Mouse (Mus musculus) forebrain, postnatal 0 days (tissue): ENCODE measurements around the gene Arntl2. TPM values are rescaled to one million over a fixed set of nuclear protein-coding genes. Genes with fewer than 3 reads are reported as not detected.
A peak's percentile ranks its signal among the peaks of the same experiment; 100 is the strongest.

Source experiments
- ATAC-seq: fragments of 200-750 bp; cut with Nextera tagmentation; 2 replicates; pipeline ENCODE4 v1.8.0; 2017; ENCODE audit warnings: mild to moderate bottlenecking, moderate library complexity
- DNase-seq: peaks from one replicate; pipeline ENCODE4 v3.0.0-alpha.2; 2015
- H3K27ac ChIP-seq: fragments of 300-500 bp; sonication (generic); 2 replicates; pipeline ENCODE4 v1.5.1; 2014; ENCODE audit warnings: low read depth, mild to moderate bottlenecking, antibody characterized with exemption, low read length, moderate library complexity, mixed read lengths
- H3K27me3 ChIP-seq: fragments of 300-500 bp; sonication (generic); 2 replicates; pipeline ENCODE4 v1.6.1; 2014; ENCODE audit warnings: mild to moderate bottlenecking, low read length, mixed read lengths; ENCODE audit not compliant: insufficient read depth
- H3K36me3 ChIP-seq: fragments of 300-500 bp; sonication (generic); 2 replicates; pipeline ENCODE4 v1.6.1; 2014; ENCODE audit warnings: mild to moderate bottlenecking, moderate library complexity; ENCODE audit not compliant: insufficient read depth
- H3K4me1 ChIP-seq: fragments of 300-500 bp; sonication (generic); 2 replicates; pipeline ENCODE4 v1.6.1; 2014; ENCODE audit warnings: antibody characterized with exemption; ENCODE audit not compliant: insufficient read depth
- H3K4me2 ChIP-seq: fragments of 300-500 bp; sonication (generic); 2 replicates; pipeline ENCODE4 v1.6.1; 2014; ENCODE audit warnings: low read depth, mild to moderate bottlenecking, moderate library complexity
- H3K4me3 ChIP-seq: fragments of 300-500 bp; sonication (generic); 2 replicates; pipeline ENCODE4 v1.5.1; 2014; ENCODE audit warnings: low read depth, low read length, mixed read lengths
- H3K9ac ChIP-seq: fragments of 300-500 bp; sonication (generic); 2 replicates; pipeline ENCODE4 v1.6.1; 2014; ENCODE audit warnings: mild to moderate bottlenecking
- H3K9me3 ChIP-seq: fragments of 300-500 bp; sonication (generic); 2 replicates; pipeline ENCODE4 v1.6.1; 2016; ENCODE audit warnings: low read length
- CTCF ChIP-seq: sonication (generic); IDR thresholded peaks from 2 replicates; pipeline ENCODE4 v1.5.1; 2016; ENCODE audit warnings: antibody characterized with exemption, control low read depth, low read depth
- WGBS: fragments of 180-500 bp; shearing (Covaris S2); extraction: QIAGEN DNeasy Blood & Tissue Kit; methylation state at CpG from one replicate; pipeline ENCODE4 v1.1.7; 2014; 5-methylcytosine and 5-hydroxymethylcytosine counted together
- polyA plus RNA-seq: library from polyadenylated mRNA; unstranded; fragments of >200 nt; fragmentation: Nextera tagmentation; extraction: Ambion mirVana; gene quantifications from 2 replicates; pipeline ENCODE4 v1.2.1, GENCODE M21; 2015
- total RNA-seq: library from RNA; depleted of rRNA; stranded (reverse); fragments of >200 nt; gene quantifications from 2 replicates; pipeline ENCODE4 v1.2.3, GENCODE M21; 2014

Gene Arntl2
- total and polyA plus RNA-seq, 2 experiments from 2014 or later, result 2.7 to 4.5 TPM

DNA sequence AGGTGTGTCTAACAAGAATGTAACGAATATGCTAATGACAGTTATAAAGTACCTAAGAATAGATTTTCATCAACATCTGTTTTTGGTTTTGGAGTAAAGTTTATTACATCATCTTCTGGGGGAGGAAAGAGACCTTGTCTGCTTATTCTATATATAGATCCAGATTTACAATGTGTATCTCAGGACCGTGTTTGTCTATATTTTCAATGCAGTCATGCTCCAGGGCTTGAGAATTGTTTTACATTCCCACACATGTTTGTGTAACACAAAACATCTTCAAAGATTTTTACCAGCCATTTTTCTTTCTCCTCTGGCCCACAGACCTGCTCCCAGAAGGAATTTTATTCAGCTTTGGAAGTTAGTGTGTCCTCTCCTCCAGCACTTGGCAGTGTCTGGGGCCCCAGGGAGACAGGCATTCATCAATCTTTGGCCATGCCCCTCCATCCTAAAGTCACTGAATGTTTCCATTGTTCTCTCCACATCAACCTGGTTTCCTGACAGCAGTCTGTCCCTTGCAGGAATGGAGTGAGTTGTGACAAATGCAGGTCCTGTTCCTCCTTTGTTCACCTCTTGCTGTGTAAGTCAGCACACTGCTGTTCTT lies 42.2 kb upstream of the Arntl2 start:
- Histone ChIP-seq H3K9ac (no peak overlapping the region), H3K27ac (no peak overlapping the region), H3K4me3 (no peak overlapping the region), H3K9me3 (no peaks in the 10 kb centered on the region), H3K4me2 (no peak overlapping the region), H3K27me3 (no peaks in the 10 kb centered on the region), H3K36me3 (no peaks in the 10 kb centered on the region), H3K4me1 (0 out of 2 replicates have a peak, but pooled peaks cover 3% of the 10 kb centered on the region)
- no peak for TF ChIP-seq CTCF
- ATAC-seq (no peak), DNase-seq (no peak)
- WGBS, result 82% methylated on average over 2 of the region's 2 CpGs

GRCm38 (mm10) chr6:146755136-146755535 lies 40.7 kb upstream of the Arntl2 start:
- no peak for DNase-seq
- ATAC-seq, result no peak
- no peak overlapping the region for H3K4me3 ChIP-seq
- no peaks in the 10 kb centered on the region for H3K9me3 ChIP-seq
- H3K27me3 ChIP-seq, result no peaks in the 10 kb centered on the region
- no peak for TF ChIP-seq CTCF
- no peak overlapping the region for H3K4me2 ChIP-seq
- H3K4me1 ChIP-seq, result 0 out of 2 replicates have a peak, but pooled peaks cover 3% of the 10 kb centered on the region
- no peak overlapping the region for H3K27ac ChIP-seq
- no peaks in the 10 kb centered on the region for H3K36me3 ChIP-seq
- 93% methylated on average over 2 of the region's 2 CpGs for WGBS
- H3K9ac ChIP-seq, result no peak overlapping the region

DNA sequence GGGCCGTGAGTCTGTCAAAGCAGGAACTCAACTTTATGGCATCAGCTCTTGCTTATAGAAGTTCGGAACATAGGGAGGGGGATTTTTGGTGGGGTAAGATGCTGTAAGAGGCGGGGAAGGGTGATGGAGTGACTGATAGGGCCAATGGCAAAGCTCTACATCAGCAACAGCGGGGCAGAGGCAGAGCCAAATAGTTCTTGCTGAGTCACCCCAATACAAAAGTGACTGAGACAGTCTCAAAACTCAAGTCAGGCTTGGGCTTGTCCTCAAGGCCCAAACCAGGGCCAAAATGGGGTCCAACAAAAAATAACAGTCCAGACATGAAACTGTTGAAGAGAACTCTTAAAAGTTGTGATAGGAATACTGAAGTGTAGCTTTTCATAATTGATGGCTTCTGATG lies 40.2 kb upstream of the Arntl2 start:
- Histone ChIP-seq H3K4me3 (no peak overlapping the region), H3K27me3 (no peaks in the 10 kb centered on the region), H3K9ac (no peak overlapping the region), H3K9me3 (no peaks in the 10 kb centered on the region), H3K36me3 (no peaks in the 10 kb centered on the region), H3K4me2 (no peak overlapping the region), H3K4me1 (0 out of 2 replicates have a peak, but pooled peaks cover 3% of the 10 kb centered on the region), H3K27ac (no peak overlapping the region)
- TF ChIP-seq CTCF, result no peak
- WGBS, result 95% methylated on average over 4 of the region's 4 CpGs
- DNase-seq (no peak), ATAC-seq (no peak)

- H3K4me2 ChIP-seq, result no peak overlapping the region
- 97% methylated on average over 2 of the region's 2 CpGs for WGBS
- no peak for ATAC-seq
- H3K4me1 ChIP-seq, result no peaks in the 10 kb centered on the region
- no peak for DNase-seq
- no peak overlapping the region for H3K9ac ChIP-seq
- no peaks in the 10 kb centered on the region for H3K9me3 ChIP-seq
- no peaks in the 10 kb centered on the region for H3K27me3 ChIP-seq
- no peak overlapping the region for H3K4me3 ChIP-seq
- no peak for TF ChIP-seq CTCF
- no peak overlapping the region for H3K27ac ChIP-seq
- no peaks in the 10 kb centered on the region for H3K36me3 ChIP-seq
These were observed 36.8 kb upstream of the Arntl2 start for GRCm38 (mm10) chr6:146759027-146759426.

GRCm38 (mm10) chr6:146760022-146760421 lies 35.8 kb upstream of the Arntl2 start:
- Histone ChIP-seq H3K27me3 (no peaks in the 10 kb centered on the region), H3K9ac (no peak overlapping the region), H3K4me1 (no peaks in the 10 kb centered on the region), H3K9me3 (no peaks in the 10 kb centered on the region), H3K4me3 (no peak overlapping the region), H3K4me2 (no peak overlapping the region), H3K36me3 (no peaks in the 10 kb centered on the region), H3K27ac (no peak overlapping the region)
- WGBS, result 96% methylated on average over 2 of the region's 2 CpGs
- TF ChIP-seq CTCF, result no peak
- ATAC-seq, result no peak
- no peak for DNase-seq

- TF ChIP-seq CTCF, result 0 out of 2 replicates have a peak, but pooled peaks have one; percentile 10
- Histone ChIP-seq H3K9ac (no peak overlapping the region), H3K4me2 (no peak overlapping the region), H3K27me3 (no peaks in the 10 kb centered on the region), H3K27ac (no peak overlapping the region), H3K9me3 (no peaks in the 10 kb centered on the region), H3K4me3 (no peak overlapping the region), H3K36me3 (no peaks in the 10 kb centered on the region), H3K4me1 (no peaks in the 10 kb centered on the region)
- 77% methylated on average over 4 of the region's 4 CpGs for WGBS
- ATAC-seq (no peak), DNase-seq (no peak)
These were observed 35.1 kb upstream of the Arntl2 start for GRCm38 (mm10) chr6:146760736-146761135.

GRCm38 (mm10) chr6:146762264-146762898 lies 33.5 kb upstream of the Arntl2 start:
- H3K27ac ChIP-seq, result no peak overlapping the region
- 67% methylated on average over 5 of the region's 5 CpGs for WGBS
- H3K4me2 ChIP-seq, result no peak overlapping the region
- DNase-seq, result peak; percentile 39
- H3K9me3 ChIP-seq, result no peaks in the 10 kb centered on the region
- H3K4me3 ChIP-seq, result no peak overlapping the region
- no peak for ATAC-seq
- TF ChIP-seq CTCF, result peak; percentile 60
- no peaks in the 10 kb centered on the region for H3K4me1 ChIP-seq
- H3K27me3 ChIP-seq, result no peaks in the 10 kb centered on the region
- no peaks in the 10 kb centered on the region; the same call in 1 of the 2 replicates for H3K36me3 ChIP-seq
- H3K9ac ChIP-seq, result no peak overlapping the region
